Mouse (Mus musculus) CD4-positive, CD25-positive, alpha-beta regulatory T cell, adult 4 months (primary cell): ENCODE results near the gene Myh9. TPM values are rescaled to one million over a fixed set of nuclear protein-coding genes. Genes with fewer than 3 reads are reported as not detected.
A peak's percentile ranks its signal among the peaks of the same experiment; 100 is the strongest.

Source experiments
- ATAC-seq: one replicate; pipeline ENCODE4 v1.8.0; 2017
- polyA plus RNA-seq, 2 experiments: library from polyadenylated mRNA; unstranded; fragments of 100-300 nt; shearing (Covaris generic); gene quantifications; one replicate each; pipeline ENCODE4 v1.2.1; 2017

Myh9 gene
- polyA plus RNA-seq, 2 experiments from 2014 or later, result 206 to 220 TPM

DNA sequence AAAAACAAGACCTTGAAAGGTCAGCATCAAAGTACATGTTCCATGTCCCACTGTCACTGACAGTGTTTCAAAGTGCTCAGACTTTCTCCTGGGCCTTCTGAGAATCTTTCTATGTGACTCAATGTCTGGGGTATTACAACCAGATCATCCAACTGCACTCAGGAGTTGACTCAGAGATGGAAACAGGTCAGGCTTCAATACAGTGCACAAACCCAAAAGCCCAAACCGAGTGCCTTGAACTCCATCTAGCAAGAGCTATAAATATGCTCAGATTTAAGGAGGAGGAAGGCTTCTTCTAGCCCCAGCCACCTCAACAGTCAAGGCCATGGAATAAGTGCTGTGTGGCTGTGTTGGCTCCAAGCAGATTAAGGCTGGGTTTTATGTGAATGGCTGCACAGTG is 56.2 kb downstream of the Myh9 start:
- ATAC-seq, result no peak

DNA sequence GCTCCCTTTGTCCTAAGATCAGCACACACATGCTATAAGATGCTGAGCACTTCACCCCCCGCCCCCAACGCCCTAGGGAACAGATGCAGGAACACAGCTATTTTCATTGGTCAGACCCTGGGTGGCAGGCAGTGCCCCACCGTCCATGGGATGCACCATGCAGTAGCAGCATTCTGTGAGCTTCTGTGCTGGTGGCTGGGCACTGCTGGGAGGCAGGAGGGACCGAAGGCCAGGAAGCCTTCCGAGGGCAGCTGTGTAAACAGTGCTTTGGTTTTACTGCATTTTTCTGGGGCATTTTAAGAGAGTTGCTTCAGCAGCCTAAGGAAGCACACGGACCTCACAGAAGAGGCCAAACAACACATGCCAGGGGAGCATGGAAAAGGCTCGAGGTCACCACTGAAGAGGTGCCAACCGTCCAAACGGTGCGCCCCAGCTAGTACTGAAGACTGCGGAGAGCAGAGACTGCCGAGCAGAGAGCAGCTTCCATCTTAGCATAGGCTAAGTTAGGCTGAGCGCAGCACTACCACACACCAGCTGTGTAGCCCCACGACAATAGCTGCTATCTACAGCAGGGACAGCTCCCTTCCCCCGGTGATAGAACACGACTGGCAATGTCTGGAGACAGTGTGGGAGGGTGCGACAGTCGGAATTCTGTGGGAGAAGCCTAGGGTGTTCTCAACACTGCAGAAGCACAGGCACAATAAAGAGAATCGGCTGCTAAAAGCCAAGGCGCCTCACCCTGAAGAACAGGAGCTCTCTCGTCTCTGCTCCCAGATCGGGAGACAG is 57.7 kb downstream of the Myh9 start:
- no peak for ATAC-seq

DNA sequence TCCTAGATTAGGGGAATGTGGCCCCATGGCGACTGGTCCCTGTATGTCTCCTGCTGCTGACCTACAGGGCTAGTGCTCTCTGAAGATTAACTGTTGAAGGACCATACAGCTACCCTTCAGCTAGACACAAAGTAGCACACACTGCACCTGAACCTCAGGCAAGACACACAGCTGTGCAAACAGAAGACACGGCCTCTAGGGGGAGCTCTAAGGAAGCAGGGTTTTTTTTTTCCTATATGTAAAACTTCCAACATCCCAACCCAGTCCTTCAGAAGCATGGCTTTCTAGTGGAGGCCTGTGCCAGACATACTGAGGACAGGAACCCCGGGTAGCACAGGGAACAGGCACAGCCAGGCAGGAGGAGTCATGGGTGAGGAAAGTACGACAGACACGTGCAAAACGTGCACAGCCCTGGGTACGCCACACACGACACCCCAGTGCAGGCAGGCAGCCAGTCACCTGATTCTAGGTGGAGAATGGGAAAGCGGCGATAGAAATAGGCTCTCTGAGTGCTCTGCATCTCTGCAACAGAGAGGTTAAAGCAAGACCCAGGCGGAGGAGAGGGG is 59.4 kb downstream of the Myh9 start:
- peak; percentile 26 for ATAC-seq

- peak; percentile 62 for ATAC-seq
Measured at GRCm38 (mm10) chr15:77775186-77775963, 66.6 kb downstream of the Myh9 start.

- no peak for ATAC-seq
Measured at GRCm38 (mm10) chr15:77774303-77774702, 67.7 kb downstream of the Myh9 start.

DNA sequence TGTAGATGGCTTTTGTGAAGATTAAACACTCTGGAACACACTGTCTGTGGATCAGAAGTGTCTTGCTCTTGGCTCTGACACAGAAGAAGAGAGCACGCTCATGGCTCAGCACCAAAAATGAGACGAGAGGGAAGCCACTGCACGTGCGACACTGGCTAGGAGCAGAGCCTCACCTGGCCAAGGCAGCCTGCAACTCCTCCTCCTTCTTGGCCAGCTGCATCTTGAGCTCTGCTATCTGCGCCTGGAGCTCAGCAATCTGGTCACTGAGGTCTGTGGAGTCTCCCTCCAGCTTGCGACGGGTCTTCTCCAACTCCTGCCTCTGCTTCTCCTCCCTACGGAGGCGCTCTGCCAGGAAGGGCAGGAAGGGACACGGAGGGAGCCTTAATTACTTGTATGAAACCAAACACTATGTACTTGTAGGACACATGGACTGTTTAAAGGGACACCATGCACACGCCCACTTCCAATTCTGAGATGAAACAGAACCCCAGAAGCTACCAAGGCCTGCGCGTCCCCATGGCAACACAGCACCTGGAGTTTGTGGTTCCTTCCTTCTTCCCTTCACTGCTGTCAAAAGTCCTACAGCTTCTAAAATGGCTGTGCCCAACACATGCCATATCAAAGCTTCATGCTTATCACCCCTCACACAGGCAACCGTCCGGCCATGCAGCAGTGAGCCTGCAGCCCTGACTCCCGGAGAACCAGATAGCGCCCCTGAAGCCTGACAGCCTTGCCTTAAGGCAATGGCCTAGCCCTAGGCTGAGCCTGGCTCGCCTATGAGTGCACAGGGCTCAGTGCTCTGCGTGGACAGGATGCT is 68.7 kb downstream of the Myh9 start:
- ATAC-seq, result no peak

GRCm38 (mm10) chr15:77770942-77771341 is 71.0 kb downstream of the Myh9 start:
- ATAC-seq, result no peak

DNA sequence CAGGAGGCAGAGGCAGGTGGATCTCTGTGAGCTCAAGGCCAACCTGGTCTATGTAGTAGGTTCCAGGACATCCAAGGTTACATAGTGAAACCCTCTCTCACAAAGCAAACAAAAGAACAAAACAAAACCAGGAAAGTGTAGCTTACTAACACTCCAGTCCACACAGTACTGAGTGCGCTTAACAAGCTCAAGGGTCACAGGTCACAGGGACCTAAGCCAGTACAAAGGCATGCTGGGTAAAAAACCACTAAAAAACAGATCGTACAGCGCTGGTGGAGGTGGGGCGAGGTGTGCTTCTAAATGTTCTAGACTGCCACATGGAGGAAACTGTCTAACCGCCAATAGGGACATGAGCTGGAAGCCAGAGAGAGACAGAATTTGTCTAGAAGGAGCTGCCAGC is 71.6 kb downstream of the Myh9 start:
- ATAC-seq, result no peak

GRCm38 (mm10) chr15:77766981-77767380 is 75.0 kb downstream of the Myh9 start:
- no peak for ATAC-seq

- ATAC-seq, result no peak
Measured at GRCm38 (mm10) chr15:77765484-77766093, 76.4 kb downstream of the Myh9 start.

DNA sequence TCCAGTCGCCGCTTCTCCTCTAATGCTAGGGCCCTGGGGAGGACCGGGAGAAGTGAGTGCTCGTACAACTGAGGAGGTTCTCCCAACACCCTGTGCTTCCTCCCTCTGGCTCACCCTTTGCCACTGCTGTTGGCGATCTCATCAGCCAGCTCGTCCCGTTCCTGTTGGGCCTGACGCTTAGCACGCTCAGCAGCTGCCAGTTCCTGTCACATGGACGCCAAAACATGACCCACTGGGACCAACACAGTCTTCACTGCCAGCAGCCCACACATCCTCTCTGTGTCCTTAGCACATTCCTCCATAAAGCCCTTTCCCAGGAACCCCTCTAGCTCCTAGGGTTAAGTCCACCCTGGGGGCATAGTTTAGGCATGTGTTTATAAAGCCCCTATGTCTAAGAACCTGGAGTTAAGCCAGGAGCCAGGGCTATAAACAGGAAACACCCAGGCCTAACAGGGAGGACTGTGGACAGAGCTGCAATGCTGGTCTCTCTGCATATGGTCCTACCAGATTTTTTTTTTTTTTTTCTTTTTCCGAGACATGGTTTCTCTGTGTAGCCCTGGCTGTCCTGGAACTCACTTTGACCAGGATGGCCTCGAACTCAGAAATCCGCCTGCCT is 77.5 kb downstream of the Myh9 start:
- ATAC-seq, result no peak

GRCm38 (mm10) chr15:77763702-77764101 is 78.3 kb downstream of the Myh9 start:
- no peak for ATAC-seq

GRCm38 (mm10) chr15:77763050-77763449 is 78.9 kb downstream of the Myh9 start:
- no peak for ATAC-seq

DNA sequence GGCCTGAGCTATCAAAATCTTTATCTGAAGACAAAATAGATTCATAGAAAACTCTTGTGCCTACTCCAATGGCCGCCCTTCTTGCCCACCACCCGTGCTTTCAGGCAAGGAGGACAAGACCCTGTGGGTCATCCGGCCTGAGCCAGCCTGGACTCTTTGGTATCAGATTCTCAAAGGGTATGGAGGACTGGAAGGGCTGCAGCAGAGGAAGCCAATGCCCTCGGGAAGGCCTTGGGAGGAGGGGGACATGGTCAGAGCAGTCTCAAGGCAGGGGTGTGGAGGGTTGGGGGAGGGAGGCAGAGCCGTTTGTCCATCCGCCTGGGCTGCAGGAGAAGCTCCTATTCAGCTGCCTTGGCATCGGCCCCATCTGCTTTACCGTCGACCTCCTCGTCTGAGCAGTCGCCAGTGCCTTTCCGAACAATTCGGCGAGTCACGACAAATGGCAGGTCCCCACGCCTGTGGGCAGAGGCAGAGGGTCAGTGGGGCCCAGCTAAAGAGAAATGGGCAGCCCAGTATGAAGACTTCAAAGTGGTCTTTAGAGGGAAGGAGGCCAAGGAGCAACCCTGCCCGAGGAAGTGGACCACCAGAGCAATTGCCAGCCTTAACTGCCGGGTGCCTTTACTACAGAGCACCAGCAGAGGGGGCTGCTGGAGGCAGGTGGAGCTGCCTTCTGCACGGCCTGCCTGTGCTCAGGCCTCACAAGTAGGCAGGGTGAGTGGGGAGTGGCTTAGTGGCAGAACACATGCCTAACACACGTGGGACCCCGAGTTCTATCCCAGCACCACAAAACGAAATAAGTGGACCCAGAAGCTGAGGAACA is 80.2 kb downstream of the Myh9 start:
- peak; percentile 53 for ATAC-seq

GRCm38 (mm10) chr15:77761083-77761482 is 80.9 kb downstream of the Myh9 start:
- ATAC-seq, result no peak

GRCm38 (mm10) chr15:77760037-77760436 is 81.9 kb downstream of the Myh9 start:
- ATAC-seq, result no peak

GRCm38 (mm10) chr15:77757586-77758226 is 84.3 kb downstream of the Myh9 start:
- no peak for ATAC-seq

- ATAC-seq, result peak; percentile 79
Measured at GRCm38 (mm10) chr15:77756848-77757247, 85.1 kb downstream of the Myh9 start, which contains the start of gene Apol8. Gene Apol8 (minus strand): TSS chr15:77757003.

- no peak for ATAC-seq
Measured at GRCm38 (mm10) chr15:77756081-77756480, 85.9 kb downstream of the Myh9 start.

DNA sequence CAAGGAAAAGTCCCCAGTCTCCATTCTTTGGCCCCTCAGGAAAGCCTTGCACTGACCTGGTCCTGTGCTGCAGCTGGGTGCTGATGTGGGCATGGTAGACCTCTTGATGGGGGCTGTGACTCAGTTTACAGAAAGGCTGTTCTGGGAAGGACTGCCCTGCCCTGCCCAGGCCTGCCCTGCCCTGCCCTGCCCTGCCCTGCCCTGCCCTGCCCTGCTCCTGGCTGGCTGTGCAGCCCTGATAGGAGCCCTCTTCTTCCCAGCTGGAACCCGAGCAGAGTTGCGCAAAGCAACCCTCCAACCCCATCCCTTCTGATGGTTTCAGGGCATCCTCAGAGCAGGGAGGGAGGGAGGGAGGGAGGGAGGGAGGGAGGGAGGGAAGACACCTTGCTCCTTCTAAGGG is 86.8 kb downstream of the Myh9 start:
- no peak for ATAC-seq
